17 mouse cellular contexts compared by ENCODE assay signal in genomic region chr16:27925528-27926360, GRCm38 (mm10).
DNase-seq lines count a peak whose midpoint lies in the region; ATAC-seq and TF ChIP-seq lines count a peak whose summit lies in the region.
"Had no signal": no experiment of that assay in that cellular context is flagged by ENCODE, and none has a peak within 500 bp of the region (broad histone marks: within the 10 kb centered on the region; RNA-seq: fewer than 3 reads in every experiment).

No protein-coding gene starts in this region.

- WGBS in heart, embryonic 16.5 days = 28% methylated on average over 7 of the region's 7 CpGs
- 64% methylated on average over 7 of the region's 7 CpGs for WGBS in midbrain, embryonic 11.5 days
- 71% methylated on average over 7 of the region's 7 CpGs for WGBS in midbrain, embryonic 13.5 days
- 43% methylated on average over 7 of the region's 7 CpGs for WGBS in forebrain, postnatal 0 days

- no peak overlapping the region for H3K9ac ChIP-seq in heart, embryonic 16.5 days (ENCODE audit: low read length)
- no peak overlapping the region for H3K9ac ChIP-seq in midbrain, embryonic 11.5 days (ENCODE audit: low read length)
- no peak overlapping the region for H3K9ac ChIP-seq in midbrain, embryonic 13.5 days (replicated peaks)
- H3K9ac ChIP-seq in forebrain, postnatal 0 days = no peak overlapping the region
- H3K9ac ChIP-seq: limb, embryonic 15.5 days had no signal

- no peak overlapping the region for H3K4me3 ChIP-seq in heart, embryonic 16.5 days (ENCODE audit: low read length)
- H3K4me3 ChIP-seq in midbrain, embryonic 11.5 days (ENCODE audit: low read depth, low read length) = no peak overlapping the region
- H3K4me3 ChIP-seq in midbrain, embryonic 13.5 days (replicated peaks) = no peak overlapping the region
- H3K4me3 ChIP-seq in forebrain, postnatal 0 days (ENCODE audit: low read depth, low read length) = no peak overlapping the region
- H3K4me3 ChIP-seq: limb, embryonic 15.5 days had no signal

- no peak overlapping the region for H3K4me2 ChIP-seq in heart, embryonic 16.5 days (ENCODE audit: low read depth, low read length)
- no peak overlapping the region for H3K4me2 ChIP-seq in midbrain, embryonic 11.5 days
- no peak overlapping the region for H3K4me2 ChIP-seq in midbrain, embryonic 13.5 days (replicated peaks)
- H3K4me2 ChIP-seq in forebrain, postnatal 0 days (ENCODE audit: low read depth) = 0 out of 2 replicates have a peak overlapping the region, but pooled peaks have one; percentile 5
- H3K4me2 ChIP-seq: limb, embryonic 15.5 days had no signal

- no peak for DNase-seq in heart, adult 11 months
- DNase-seq in midbrain, embryonic 11.5 days (ENCODE audit: low spot score, missing footprints) = no peak
- peak; percentile 19 for DNase-seq in embryo, embryonic 10.5 days (ENCODE audit: low spot score)
- DNase-seq in forebrain, postnatal 0 days = peak; percentile 77
- no peak for DNase-seq in adrenal gland, postnatal 14 days
- no peak for DNase-seq in urinary bladder, postnatal 36 days (ENCODE audit: low spot score in 2 of 2)
- DNase-seq: adrenal gland, postnatal 25 days; cerebellum, postnatal 25 days; heart, postnatal 36 days; kidney, postnatal 36 days; lung, adult 18-20 months; thymus, adult 2 months had no signal

- no peaks in the 10 kb centered on the region for H3K36me3 ChIP-seq in heart, embryonic 16.5 days (ENCODE audit: control insufficient read depth, insufficient read depth)
- H3K36me3 ChIP-seq in midbrain, embryonic 11.5 days (ENCODE audit: control insufficient read depth, insufficient read depth, low read length) = no peaks in the 10 kb centered on the region
- H3K36me3 ChIP-seq in midbrain, embryonic 13.5 days = no peaks in the 10 kb centered on the region
- H3K36me3 ChIP-seq in forebrain, postnatal 0 days (ENCODE audit: insufficient read depth) = no peaks in the 10 kb centered on the region
- H3K36me3 ChIP-seq: G1E; limb, embryonic 15.5 days had no signal

- H3K4me1 ChIP-seq in heart, embryonic 16.5 days (ENCODE audit: control insufficient read depth, insufficient read depth, low read length) = peaks cover 3% of the 10 kb centered on the region; the same call in 1 of the 2 replicates
- no peaks in the 10 kb centered on the region for H3K4me1 ChIP-seq in midbrain, embryonic 11.5 days (ENCODE audit: control insufficient read depth, insufficient read depth, low read length)
- H3K4me1 ChIP-seq in midbrain, embryonic 13.5 days (replicated peaks) = 0 out of 2 replicates have a peak, but pooled peaks cover 4% of the 10 kb centered on the region
- H3K4me1 ChIP-seq in forebrain, postnatal 0 days (ENCODE audit: insufficient read depth) = no peaks in the 10 kb centered on the region
- H3K4me1 ChIP-seq: limb, embryonic 15.5 days had no signal

- H3K27me3 ChIP-seq in heart, embryonic 16.5 days (ENCODE audit: control insufficient read depth, insufficient read depth, low read length) = no peaks in the 10 kb centered on the region
- no peaks in the 10 kb centered on the region for H3K27me3 ChIP-seq in midbrain, embryonic 11.5 days (ENCODE audit: control insufficient read depth, insufficient read depth, low read length)
- no peaks in the 10 kb centered on the region for H3K27me3 ChIP-seq in midbrain, embryonic 13.5 days
- no peaks in the 10 kb centered on the region for H3K27me3 ChIP-seq in forebrain, postnatal 0 days (ENCODE audit: insufficient read depth, low read length)
- H3K27me3 ChIP-seq: limb, embryonic 15.5 days had no signal

- TF ChIP-seq CTCF in forebrain, postnatal 0 days (IDR thresholded peaks at IDR 0.05; ENCODE audit: low read depth) = no peak

- no peak overlapping the region for H3K27ac ChIP-seq in heart, embryonic 16.5 days (ENCODE audit: low read length)
- H3K27ac ChIP-seq in midbrain, embryonic 11.5 days (ENCODE audit: low read depth, low read length) = no peak overlapping the region
- no peak overlapping the region for H3K27ac ChIP-seq in midbrain, embryonic 13.5 days
- peak overlapping the region; percentile 59 for H3K27ac ChIP-seq in forebrain, postnatal 0 days (ENCODE audit: low read depth, low read length)
- H3K27ac ChIP-seq: limb, embryonic 15.5 days had no signal

- ATAC-seq in heart, embryonic 16.5 days (replicated peaks; ENCODE audit: extremely low read depth, insufficient read depth, low FRiP score) = 0 out of 2 replicates have a peak, but pooled peaks have one; percentile 18
- ATAC-seq in midbrain, embryonic 11.5 days (ENCODE audit: low FRiP score) = peak; percentile 59; the same call in 1 of the 2 replicates
- no peak for ATAC-seq in midbrain, embryonic 13.5 days
- ATAC-seq in forebrain, postnatal 0 days = peak; percentile 92
- ATAC-seq: intestine, embryonic 16.5 days had no signal

- H3K9me3 ChIP-seq in heart, embryonic 16.5 days (replicated peaks; ENCODE audit: control insufficient read depth, low read length) = no peaks in the 10 kb centered on the region
- no peaks in the 10 kb centered on the region for H3K9me3 ChIP-seq in midbrain, embryonic 11.5 days (ENCODE audit: control insufficient read depth, low read length)
- no peaks in the 10 kb centered on the region for H3K9me3 ChIP-seq in midbrain, embryonic 13.5 days
- H3K9me3 ChIP-seq in forebrain, postnatal 0 days (ENCODE audit: low read length) = no peaks in the 10 kb centered on the region
- H3K9me3 ChIP-seq: G1E; limb, embryonic 15.5 days had no signal

Comparison
In these comparisons a context has a peak if more than half of its experiments do, and no peak if none do; other contexts are left out.
1. DNase-seq: peak in embryo, embryonic 10.5 days (single experiment) and forebrain, postnatal 0 days (single experiment); none in heart, adult 11 months (single experiment), midbrain, embryonic 11.5 days (single experiment), adrenal gland, postnatal 14 days (single experiment) and urinary bladder, postnatal 36 days (0 of 2).